Mouse (Mus musculus) kidney, adult 2 months (tissue): Measurements from ENCODE around the gene Ptprd. TPM values are rescaled to one million over a fixed set of nuclear protein-coding genes. Genes with fewer than 3 reads are reported as not detected.
A peak's percentile ranks its signal among the peaks of the same experiment; 100 is the strongest.

ENCODE experiments used
- DNase-seq: peaks from one replicate; pipeline ENCODE4 v3.0.0; 2021
- H3K27ac ChIP-seq: fragments of 200-500 bp; 2 replicates; pipeline ENCODE4 v1.5.1; 2012; ENCODE audit warnings: low read depth, low read length, control low read depth, inconsistent platforms; ENCODE audit not compliant: insufficient read depth
- H3K27me3 ChIP-seq: fragments of 200-500 bp; replicated peaks from 2 replicates; pipeline ENCODE4 v1.6.1; 2012; ENCODE audit warnings: mild to moderate bottlenecking, moderate library complexity, low read length, inconsistent platforms; ENCODE audit not compliant: control insufficient read depth, insufficient read depth
- H3K36me3 ChIP-seq: fragments of 200-500 bp; 2 replicates; pipeline ENCODE4 v1.6.1; 2012; ENCODE audit warnings: mild to moderate bottlenecking, moderate library complexity, low read length, inconsistent platforms; ENCODE audit not compliant: control insufficient read depth, insufficient read depth
- H3K4me1 ChIP-seq: fragments of 200-500 bp; 2 replicates; pipeline ENCODE4 v1.6.1; 2011; ENCODE audit warnings: low read length; ENCODE audit not compliant: control insufficient read depth, insufficient read depth
- H3K4me3 ChIP-seq: fragments of 200-500 bp; 2 replicates; pipeline ENCODE4 v1.5.1; 2011; ENCODE audit warnings: mild to moderate bottlenecking, low read depth, low read length, control low read depth; ENCODE audit not compliant: insufficient read depth
- CTCF ChIP-seq: fragments of 200-500 bp; conservative IDR thresholded peaks from 2 replicates; pipeline ENCODE4 v1.5.1; 2011; ENCODE audit warnings: low read depth, mild to moderate bottlenecking, control low read depth, low read length, moderate library complexity, mixed read lengths; ENCODE audit not compliant: insufficient read depth, insufficient read length
- POLR2A ChIP-seq: fragments of 200-500 bp; IDR thresholded peaks from one replicate; pipeline ENCODE4 v1.6.1; 2011; ENCODE audit warnings: low read depth, low read length, control low read depth
- WGBS: fragments of 180-500 bp; shearing (Covaris S2); methylation state at CpG from one replicate; pipeline ENCODE4 v1.1.7; 2018; 5-methylcytosine and 5-hydroxymethylcytosine counted together
- polyA plus RNA-seq: library from polyadenylated mRNA; depleted of rRNA; stranded (reverse); fragments of >200 nt; gene quantifications from 2 replicates; pipeline ENCODE4 v1.2.3, GENCODE M21; 2012

Gene Ptprd
- polyA plus RNA-seq, 1 experiment, result 30.0 TPM

DNA sequence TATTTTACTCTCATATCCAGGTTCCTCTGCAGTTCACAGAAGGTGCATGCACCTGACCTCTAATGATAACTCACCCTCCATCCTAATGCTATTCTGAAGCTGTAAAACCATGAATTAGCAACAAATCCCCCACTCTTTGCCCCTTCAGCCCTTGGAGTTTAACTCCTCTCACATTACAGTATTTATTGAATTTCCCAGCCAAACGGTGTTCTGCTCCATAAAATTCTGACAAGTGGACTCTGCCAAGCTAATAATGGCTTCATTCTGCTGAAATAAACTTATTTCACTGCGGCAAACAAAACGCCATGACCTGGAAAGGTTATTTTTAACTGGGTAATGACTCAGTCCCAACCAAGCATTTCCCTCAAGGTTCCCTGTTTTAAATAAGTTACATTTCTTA, 1842.7 kb downstream of the Ptprd start:
- DNase-seq, result peak; percentile 79
- Histone ChIP-seq H3K4me3 (no peak overlapping the region), H3K27ac (peak overlapping the region; percentile 76), H3K27me3 (no peaks in the 10 kb centered on the region), H3K4me1 (peaks cover 24% of the 10 kb centered on the region), H3K36me3 (no peaks in the 10 kb centered on the region)
- 9% methylated on average over 3 of the region's 3 CpGs for WGBS
- TF ChIP-seq POLR2A (no peak), CTCF (no peak)

DNA sequence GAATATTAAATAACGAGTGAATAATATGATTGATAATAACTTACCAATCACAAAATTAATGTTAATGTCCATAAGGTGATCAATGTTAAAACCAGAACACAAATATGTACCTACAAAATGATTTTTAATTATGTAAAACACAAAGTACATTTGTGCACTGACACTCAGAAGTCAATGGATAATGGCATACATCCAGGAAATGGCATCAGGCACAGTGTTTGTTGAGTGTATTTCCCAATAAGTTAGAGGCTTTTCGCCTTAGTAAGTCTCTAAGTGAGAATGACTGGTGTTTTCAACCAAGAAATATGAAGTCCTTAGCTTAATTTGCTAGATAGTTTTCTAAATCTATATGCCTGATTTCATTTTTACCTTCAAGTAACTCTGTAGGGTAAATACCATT, 1843.5 kb downstream of the Ptprd start:
- DNase-seq, result no peak
- H3K36me3 ChIP-seq, result no peaks in the 10 kb centered on the region
- H3K4me3 ChIP-seq, result no peak overlapping the region
- TF ChIP-seq CTCF (no peak), POLR2A (no peak)
- peaks cover 26% of the 10 kb centered on the region for H3K4me1 ChIP-seq
- H3K27me3 ChIP-seq, result no peaks in the 10 kb centered on the region
- 94% methylated on average over 2 of the region's 2 CpGs for WGBS
- H3K27ac ChIP-seq, result peak overlapping the region; percentile 76; the same call in 1 of the 2 replicates

DNA sequence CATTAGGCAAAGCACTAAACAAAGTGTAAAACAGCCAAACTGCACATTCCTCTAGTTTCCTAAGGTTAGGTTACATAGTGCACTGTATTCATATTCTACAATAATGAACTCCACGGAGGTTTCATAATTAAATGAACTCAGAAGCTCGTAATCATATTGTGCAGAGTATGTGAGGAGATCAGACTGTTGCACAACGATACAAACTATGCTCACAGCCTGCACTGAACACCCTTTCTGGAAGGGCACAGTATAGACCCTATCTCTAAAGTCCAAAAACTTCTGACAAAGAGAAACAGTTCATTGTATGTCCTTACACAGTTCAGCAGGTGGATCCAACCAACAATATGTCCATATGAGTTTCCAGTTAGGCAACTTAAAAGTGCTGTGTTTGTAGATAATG, 1844.5 kb downstream of the Ptprd start:
- no peak for DNase-seq
- peaks cover 26% of the 10 kb centered on the region for H3K4me1 ChIP-seq
- TF ChIP-seq CTCF (no peak), POLR2A (no peak)
- no peaks in the 10 kb centered on the region for H3K36me3 ChIP-seq
- peak overlapping the region; percentile 45 for H3K27ac ChIP-seq
- H3K4me3 ChIP-seq, result no peak overlapping the region
- H3K27me3 ChIP-seq, result no peaks in the 10 kb centered on the region
- WGBS, result 55% methylated on average over 3 of the region's 3 CpGs

DNA sequence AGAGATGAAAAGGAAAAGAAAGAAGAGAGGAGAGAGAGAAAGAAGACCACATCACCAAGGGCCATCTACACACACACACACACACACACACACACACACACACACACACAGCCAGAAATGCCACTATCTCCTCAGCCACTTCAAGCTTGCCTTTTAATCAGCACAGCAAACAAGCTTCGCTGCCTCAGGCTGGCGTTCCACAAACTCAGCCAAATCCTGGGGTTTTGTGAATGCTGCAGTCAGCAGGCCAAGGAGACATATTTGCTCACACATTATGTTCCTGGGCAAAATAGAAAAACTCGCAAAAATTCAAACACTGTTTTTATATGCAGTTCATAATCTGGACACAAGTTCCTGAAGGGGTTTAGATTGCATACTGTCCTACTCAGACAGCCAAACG, 1845.9 kb downstream of the Ptprd start:
- 32% methylated on average over 4 of the region's 4 CpGs for WGBS
- peak; percentile 61 for DNase-seq
- no peaks in the 10 kb centered on the region for H3K36me3 ChIP-seq
- no peak overlapping the region for H3K4me3 ChIP-seq
- H3K4me1 ChIP-seq, result peaks cover 29% of the 10 kb centered on the region
- TF ChIP-seq POLR2A, result no peak
- no peak for TF ChIP-seq CTCF
- peak overlapping the region; percentile 15 for H3K27ac ChIP-seq
- no peaks in the 10 kb centered on the region for H3K27me3 ChIP-seq

DNA sequence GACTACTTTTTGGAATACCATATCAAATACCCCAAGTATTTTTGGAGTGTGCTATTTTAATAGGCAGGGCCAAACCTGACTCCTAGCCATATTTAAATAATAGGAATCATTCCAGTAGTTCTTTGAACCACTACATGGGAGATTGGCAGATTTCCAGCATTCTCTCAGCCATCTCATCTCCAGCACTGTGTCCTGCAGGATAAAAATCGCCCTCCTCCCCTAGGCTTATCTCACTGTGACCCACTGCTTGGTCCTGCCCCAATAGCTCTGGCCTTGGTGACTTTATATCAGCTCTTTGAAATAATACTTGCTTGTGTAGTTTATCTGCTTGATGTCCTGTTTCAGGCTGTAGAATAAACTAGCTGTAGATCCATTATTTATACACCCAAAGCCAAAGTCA, 1850.2 kb downstream of the Ptprd start:
- peaks cover 12% of the 10 kb centered on the region; the same call in 1 of the 2 replicates for H3K4me1 ChIP-seq
- WGBS, result 27% methylated on average over 1 of the region's 1 CpGs
- H3K36me3 ChIP-seq, result no peaks in the 10 kb centered on the region
- peak; percentile 48 for DNase-seq
- H3K27ac ChIP-seq, result no peak overlapping the region
- TF ChIP-seq POLR2A, result no peak
- TF ChIP-seq CTCF, result no peak
- no peak overlapping the region for H3K4me3 ChIP-seq
- no peaks in the 10 kb centered on the region for H3K27me3 ChIP-seq

DNA sequence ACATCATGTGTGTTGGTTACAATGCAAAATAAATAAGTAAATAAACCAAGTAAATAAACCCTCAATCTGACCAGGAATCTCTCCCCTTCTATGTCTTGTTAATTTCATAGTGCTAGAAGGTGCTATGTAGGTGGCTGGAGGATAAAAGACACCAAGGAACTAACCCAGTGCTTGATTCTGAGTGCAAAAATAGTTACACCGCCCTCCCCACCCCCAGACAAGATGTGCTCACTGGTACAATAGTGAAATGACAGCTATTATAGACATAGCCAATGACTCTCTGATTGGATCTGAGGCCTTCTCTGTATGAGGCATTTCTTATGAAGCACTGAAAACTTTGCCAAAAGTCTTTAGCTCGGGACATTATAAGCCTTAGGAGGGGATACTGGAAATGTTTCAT, 1857.6 kb downstream of the Ptprd start:
- WGBS, result 89% methylated on average over 2 of the region's 2 CpGs
- no peak for TF ChIP-seq CTCF
- no peak for TF ChIP-seq POLR2A

DNA sequence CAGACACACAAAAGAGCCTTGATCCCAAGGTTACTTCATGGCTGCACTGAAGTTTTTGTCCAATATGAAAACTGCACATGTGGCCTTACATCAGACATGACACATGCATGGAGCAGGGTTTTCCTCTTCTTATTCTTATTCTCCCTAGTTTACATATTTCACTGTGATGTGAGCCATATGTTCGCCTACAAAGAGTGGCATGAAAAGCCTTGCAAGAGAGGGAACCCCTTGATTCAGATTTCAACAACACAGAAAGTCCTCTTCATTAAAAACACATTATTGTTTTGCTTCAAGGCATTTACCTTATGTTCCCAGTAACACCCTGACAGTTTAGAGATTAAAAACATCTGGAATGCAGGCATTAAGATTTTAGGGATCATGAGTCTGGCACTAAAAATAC, 1859.3 kb downstream of the Ptprd start:
- TF ChIP-seq CTCF (no peak), POLR2A (no peak)
- no peaks in the 10 kb centered on the region for H3K36me3 ChIP-seq
- H3K4me1 ChIP-seq, result peaks cover 8% of the 10 kb centered on the region
- H3K27me3 ChIP-seq, result no peaks in the 10 kb centered on the region
- no peak overlapping the region for H3K4me3 ChIP-seq
- no peak for DNase-seq
- H3K27ac ChIP-seq, result no peak overlapping the region
- WGBS, result 81% methylated on average over 1 of the region's 1 CpGs

More for the DNA sequence above, 1857.6 kb downstream of the Ptprd start:
- H3K4me1 ChIP-seq, result peaks cover 8% of the 10 kb centered on the region
- no peak overlapping the region for H3K4me3 ChIP-seq
- no peak overlapping the region for H3K27ac ChIP-seq
- DNase-seq, result no peak
- no peaks in the 10 kb centered on the region for H3K27me3 ChIP-seq
- H3K36me3 ChIP-seq, result no peaks in the 10 kb centered on the region
